ENCODE assay signal across 15 mouse cellular contexts in the genomic region with DNA sequence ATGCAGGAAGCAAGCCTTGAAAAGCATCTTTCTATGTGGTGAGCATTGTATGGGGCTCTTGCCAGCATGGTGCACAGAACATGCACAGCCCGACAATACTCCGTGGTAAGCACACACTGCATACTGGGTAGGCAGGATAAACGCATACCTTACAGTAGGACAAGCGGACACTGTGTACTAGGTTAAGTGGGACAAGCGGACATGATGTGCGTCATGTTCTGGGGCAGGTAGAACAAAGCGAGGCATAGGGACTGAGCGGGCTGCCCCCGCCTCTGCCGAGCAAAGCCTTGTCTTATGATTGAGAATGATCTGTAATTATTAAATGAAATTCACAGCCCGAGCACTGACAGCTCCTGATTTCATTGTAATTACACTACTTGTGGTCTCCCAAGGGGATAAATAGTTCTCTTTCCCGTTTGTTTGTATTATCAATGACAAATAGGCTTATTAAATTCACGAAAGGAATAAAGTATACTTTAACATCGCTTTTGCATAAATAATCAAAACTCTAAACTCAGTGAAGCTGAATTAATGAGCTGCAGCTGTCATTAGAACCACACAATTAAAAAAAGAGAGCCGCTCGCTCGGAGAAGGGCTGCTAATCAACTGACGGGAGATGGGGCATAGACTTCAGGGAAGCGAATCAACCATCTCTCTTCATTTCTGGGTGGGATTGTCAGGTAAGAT. TPM values are rescaled to one million over a fixed set of nuclear protein-coding genes. Genes with fewer than 3 reads are reported as not detected.
DNase-seq lines count a peak whose midpoint lies in the region; ATAC-seq and TF ChIP-seq lines count a peak whose summit lies in the region.
"Had no signal": no experiment of that assay in that cellular context is flagged by ENCODE, and none has a peak within 500 bp of the region (broad histone marks: within the 10 kb centered on the region; RNA-seq: fewer than 3 reads in every experiment).

No protein-coding gene starts in this region.

- no peak for DNase-seq in hindbrain, embryonic 10.5 days (ENCODE audit: low spot score)
- DNase-seq in hindbrain, postnatal 0 days (ENCODE audit: low spot score): peak; percentile 22
- DNase-seq in adrenal gland, adult (ENCODE audit: inconsistent age in 2 of 2, low spot score in 1 of 2): no peak
- DNase-seq: adrenal gland, postnatal 36 days; cerebellum, adult 9-10 months; heart, adult 2 months; lung, adult 18-20 months; lung, postnatal 36 days had no signal

- H3K4me2 ChIP-seq in hindbrain, embryonic 13.5 days: 0 out of 2 replicates have a peak overlapping the region, but pooled peaks have one; percentile 4
- peak overlapping the region; percentile 23 for H3K4me2 ChIP-seq in forebrain, embryonic 13.5 days
- H3K4me2 ChIP-seq in hindbrain, postnatal 0 days (ENCODE audit: low read depth, low read length): no peak overlapping the region
- H3K4me2 ChIP-seq in neural tube, embryonic 14.5 days (ENCODE audit: low read depth, low read length): no peak overlapping the region
- H3K4me2 ChIP-seq in intestine, embryonic 16.5 days (ENCODE audit: low read depth, low read length): no peak overlapping the region
- H3K4me2 ChIP-seq: embryonic facial prominence, embryonic 15.5 days; kidney, embryonic 15.5 days had no signal

- H3K36me3 ChIP-seq in hindbrain, embryonic 13.5 days: peaks cover 54% of the 10 kb centered on the region
- peaks cover 72% of the 10 kb centered on the region for H3K36me3 ChIP-seq in hindbrain, embryonic 10.5 days
- H3K36me3 ChIP-seq in forebrain, embryonic 13.5 days (ENCODE audit: poor library complexity, severe bottlenecking): peaks cover 45% of the 10 kb centered on the region
- peaks cover 15% of the 10 kb centered on the region for H3K36me3 ChIP-seq in hindbrain, postnatal 0 days (ENCODE audit: insufficient read depth, low read length)
- H3K36me3 ChIP-seq in neural tube, embryonic 14.5 days (ENCODE audit: control insufficient read depth, insufficient read depth, low read length): 0 out of 2 replicates have a peak, but pooled peaks cover 13% of the 10 kb centered on the region
- no peaks in the 10 kb centered on the region for H3K36me3 ChIP-seq in intestine, embryonic 16.5 days (ENCODE audit: control insufficient read depth, insufficient read depth, low read length)

- whole genome bisulfite sequencing in hindbrain, embryonic 13.5 days: 62% methylated on average over 19 of the region's 19 CpGs
- WGBS in hindbrain, embryonic 10.5 days: 89% methylated on average over 19 of the region's 19 CpGs
- WGBS in forebrain, embryonic 13.5 days: 31% methylated on average over 19 of the region's 19 CpGs
- 51% methylated on average over 19 of the region's 19 CpGs for WGBS in hindbrain, postnatal 0 days
- WGBS in neural tube, embryonic 14.5 days: 56% methylated on average over 19 of the region's 19 CpGs
- 75% methylated on average over 19 of the region's 19 CpGs for WGBS in intestine, embryonic 16.5 days

- H3K9me3 ChIP-seq in hindbrain, embryonic 13.5 days: no peaks in the 10 kb centered on the region
- no peaks in the 10 kb centered on the region for H3K9me3 ChIP-seq in hindbrain, embryonic 10.5 days
- no peaks in the 10 kb centered on the region for H3K9me3 ChIP-seq in forebrain, embryonic 13.5 days (replicated peaks)
- H3K9me3 ChIP-seq in hindbrain, postnatal 0 days (ENCODE audit: low read length): no peaks in the 10 kb centered on the region
- H3K9me3 ChIP-seq in neural tube, embryonic 14.5 days (ENCODE audit: control insufficient read depth, low read length): no peaks in the 10 kb centered on the region
- no peaks in the 10 kb centered on the region for H3K9me3 ChIP-seq in intestine, embryonic 16.5 days (ENCODE audit: control insufficient read depth, low read length)
- H3K9me3 ChIP-seq: embryonic facial prominence, embryonic 15.5 days; kidney, embryonic 15.5 days had no signal

- ATAC-seq in hindbrain, embryonic 13.5 days (ENCODE audit: low FRiP score): peak; percentile 60; the same call in 1 of the 2 replicates
- peak; percentile 88 for ATAC-seq in forebrain, embryonic 13.5 days
- peak; percentile 38; the same call in 1 of the 2 replicates for ATAC-seq in hindbrain, postnatal 0 days
- 0 out of 2 replicates have a peak, but pooled peaks have one; percentile 34 for ATAC-seq in neural tube, embryonic 14.5 days (ENCODE audit: low read depth)
- no peak for ATAC-seq in intestine, embryonic 16.5 days
- ATAC-seq in CD4-positive, CD25-positive, alpha-beta regulatory T cell, adult 4 months: no peak

- peaks cover 7% of the 10 kb centered on the region for H3K4me1 ChIP-seq in hindbrain, embryonic 13.5 days (replicated peaks)
- no peaks in the 10 kb centered on the region for H3K4me1 ChIP-seq in hindbrain, embryonic 10.5 days (replicated peaks)
- peaks cover 26% of the 10 kb centered on the region for H3K4me1 ChIP-seq in forebrain, embryonic 13.5 days
- no peaks in the 10 kb centered on the region for H3K4me1 ChIP-seq in hindbrain, postnatal 0 days (ENCODE audit: insufficient read depth, low read length)
- H3K4me1 ChIP-seq in neural tube, embryonic 14.5 days (ENCODE audit: control insufficient read depth, insufficient read depth, low read length): 0 out of 2 replicates have a peak, but pooled peaks cover 6% of the 10 kb centered on the region
- peaks cover 6% of the 10 kb centered on the region; the same call in 1 of the 2 replicates for H3K4me1 ChIP-seq in intestine, embryonic 16.5 days (ENCODE audit: control insufficient read depth, insufficient read depth, low read length)
- H3K4me1 ChIP-seq: embryonic facial prominence, embryonic 15.5 days; kidney, embryonic 15.5 days had no signal

- no peak overlapping the region for H3K9ac ChIP-seq in hindbrain, embryonic 13.5 days
- H3K9ac ChIP-seq in forebrain, embryonic 13.5 days: no peak overlapping the region
- H3K9ac ChIP-seq in hindbrain, postnatal 0 days (replicated peaks; ENCODE audit: low read length): no peak overlapping the region
- H3K9ac ChIP-seq in neural tube, embryonic 14.5 days (replicated peaks; ENCODE audit: low read depth, low read length): no peak overlapping the region
- H3K9ac ChIP-seq in intestine, embryonic 16.5 days (ENCODE audit: low read depth, low read length): no peak overlapping the region
- H3K9ac ChIP-seq: embryonic facial prominence, embryonic 15.5 days; kidney, embryonic 15.5 days had no signal

- H3K4me3 ChIP-seq in hindbrain, embryonic 13.5 days: no peak overlapping the region
- no peak overlapping the region for H3K4me3 ChIP-seq in hindbrain, embryonic 10.5 days
- H3K4me3 ChIP-seq in forebrain, embryonic 13.5 days: no peak overlapping the region
- H3K4me3 ChIP-seq in hindbrain, postnatal 0 days (ENCODE audit: low read length): no peak overlapping the region
- no peak overlapping the region for H3K4me3 ChIP-seq in neural tube, embryonic 14.5 days (ENCODE audit: low read depth, low read length)
- H3K4me3 ChIP-seq in intestine, embryonic 16.5 days (ENCODE audit: low read length): no peak overlapping the region
- H3K4me3 ChIP-seq: embryonic facial prominence, embryonic 15.5 days; heart, adult 2 months; kidney, embryonic 15.5 days had no signal

- no peak for TF ChIP-seq CTCF in hindbrain, postnatal 0 days (IDR thresholded peaks at IDR 0.05; ENCODE audit: low read depth)

- peak overlapping the region; percentile 75 for H3K27ac ChIP-seq in hindbrain, embryonic 13.5 days
- no peak overlapping the region for H3K27ac ChIP-seq in hindbrain, embryonic 10.5 days
- H3K27ac ChIP-seq in forebrain, embryonic 13.5 days: peak overlapping the region; percentile 76
- H3K27ac ChIP-seq in hindbrain, postnatal 0 days: no peak overlapping the region
- no peak overlapping the region for H3K27ac ChIP-seq in neural tube, embryonic 14.5 days (ENCODE audit: low read depth, low read length)
- H3K27ac ChIP-seq in intestine, embryonic 16.5 days (ENCODE audit: low read length): no peak overlapping the region
- H3K27ac ChIP-seq: embryonic facial prominence, embryonic 15.5 days; heart, adult 2 months; kidney, embryonic 15.5 days had no signal

- no peaks in the 10 kb centered on the region for H3K27me3 ChIP-seq in hindbrain, embryonic 13.5 days
- H3K27me3 ChIP-seq in hindbrain, embryonic 10.5 days (ENCODE audit: insufficient read depth, poor library complexity, severe bottlenecking): no peaks in the 10 kb centered on the region
- H3K27me3 ChIP-seq in forebrain, embryonic 13.5 days: no peaks in the 10 kb centered on the region
- H3K27me3 ChIP-seq in hindbrain, postnatal 0 days (ENCODE audit: insufficient read depth, low read length): no peaks in the 10 kb centered on the region
- no peaks in the 10 kb centered on the region for H3K27me3 ChIP-seq in neural tube, embryonic 14.5 days (ENCODE audit: control insufficient read depth, insufficient read depth, low read length)
- no peaks in the 10 kb centered on the region for H3K27me3 ChIP-seq in intestine, embryonic 16.5 days (replicated peaks; ENCODE audit: control insufficient read depth, insufficient read depth, low read length)
- H3K27me3 ChIP-seq: embryonic facial prominence, embryonic 15.5 days; kidney, embryonic 15.5 days had no signal

RNA-seq across cellular contexts. Expression of a gene that starts 16.1 kb away (rescaled TPM):
- polyA plus RNA-seq in hindbrain, embryonic 13.5 days (2015; fragmentation: Nextera tagmentation; extraction: Ambion mirVana): 2.8 and 3.9 TPM in 2 replicates
- polyA plus RNA-seq in hindbrain, embryonic 10.5 days (2016; fragmentation: Nextera tagmentation; extraction: Ambion mirVana): 3.0 and 3.2 TPM in 2 replicates
- 5.1 TPM in 2 replicates for polyA plus RNA-seq in forebrain, embryonic 13.5 days (2015; fragmentation: Nextera tagmentation; extraction: Ambion mirVana)
- 10.1 and 20.6 TPM in 2 replicates for total RNA-seq in hindbrain, postnatal 0 days (2014; rRNA removed)
- 2.4 and 2.5 TPM in 2 replicates for polyA plus RNA-seq in hindbrain, postnatal 0 days (2015; fragmentation: Nextera tagmentation; extraction: Ambion mirVana)
- 3.0 and 4.2 TPM in 2 replicates for polyA plus RNA-seq in neural tube, embryonic 14.5 days (2014; fragmentation: Nextera tagmentation; extraction: Ambion mirVana)
- polyA plus RNA-seq in intestine, embryonic 16.5 days (2015; fragmentation: Nextera tagmentation; extraction: Ambion mirVana): 1.8 and 2.0 TPM in 2 replicates
- polyA plus RNA-seq in CD4-positive, CD25-positive, alpha-beta regulatory T cell, adult 4 months (2017; shearing (Covaris generic)): 10 to 100 TPM in 1 of 2 experiments, 1 to 10 TPM in 1; 9.6 to 10.3 TPM

Comparison
In these comparisons a context has a peak if more than half of its experiments do, and no peak if none do; other contexts are left out.
1. H3K27ac ChIP-seq: peak in hindbrain, embryonic 13.5 days (single experiment) and forebrain, embryonic 13.5 days (single experiment); none in hindbrain, embryonic 10.5 days (single experiment), hindbrain, postnatal 0 days (single experiment), neural tube, embryonic 14.5 days (single experiment) and intestine, embryonic 16.5 days (single experiment).
2. H3K4me2 ChIP-seq: peak in hindbrain, embryonic 13.5 days (single experiment) and forebrain, embryonic 13.5 days (single experiment); none in hindbrain, postnatal 0 days (single experiment), neural tube, embryonic 14.5 days (single experiment) and intestine, embryonic 16.5 days (single experiment).
3. ATAC-seq: peak in hindbrain, embryonic 13.5 days (single experiment), forebrain, embryonic 13.5 days (single experiment), hindbrain, postnatal 0 days (single experiment) and neural tube, embryonic 14.5 days (single experiment); none in intestine, embryonic 16.5 days (single experiment) and CD4-positive, CD25-positive, alpha-beta regulatory T cell, adult 4 months (single experiment).